Mouse (Mus musculus): ENCODE data around the gene Nit1.

GRCm38 (mm10) chr1:171375646-171376097, 30.2 kb upstream of the Nit1 start:
- TF ChIP-seq CTCF (IDR thresholded peaks at IDR 0.05; ENCODE audit: insufficient read depth, low read depth, low read length), result no peak
- no peak for TF ChIP-seq POLR2A (IDR thresholded peaks at IDR 0.05; ENCODE audit: insufficient read depth, low read depth, low read length)

Measured in olfactory bulb, adult 2 months (tissue).